Mouse (Mus musculus): Measurements from ENCODE around the gene Slc46a1. TPM values are rescaled to one million over a fixed set of nuclear protein-coding genes. Genes with fewer than 3 reads are reported as not detected.
A peak's percentile ranks its signal among the peaks of the same experiment; 100 is the strongest.

The Slc46a1 gene
- polyA plus RNA-seq, 2 experiments, result 14.8 to 19.9 TPM

- Histone ChIP-seq H3K4me3 (replicated peaks; ENCODE audit: low read length) (peak overlapping the region; percentile 47), H3K27me3 (ENCODE audit: control insufficient read depth, insufficient read depth, low read length) (peaks cover 10% of the 10 kb centered on the region), H3K36me3 (ENCODE audit: control insufficient read depth, insufficient read depth, low read length) (no peaks in the 10 kb centered on the region), H3K9me3 (ENCODE audit: control insufficient read depth, low read length) (no peaks in the 10 kb centered on the region), H3K9ac (ENCODE audit: low read depth, low read length, severe bottlenecking) (peak overlapping the region; percentile 45), H3K4me2 (replicated peaks; ENCODE audit: low read depth, low read length, severe bottlenecking) (peak overlapping the region; percentile 97), H3K4me1 (ENCODE audit: control insufficient read depth, insufficient read depth, low read length) (peaks cover 12% of the 10 kb centered on the region; the same call in 1 of the 2 replicates), H3K27ac (replicated peaks; ENCODE audit: low read depth, low read length) (no peak overlapping the region)
- peak; percentile 41 for ATAC-seq (ENCODE audit: low FRiP score, low read depth)
- TF ChIP-seq POLR2A (IDR thresholded peaks at IDR 0.05; ENCODE audit: borderline replicate concordance, extremely low read depth, insufficient read depth, insufficient read length), result no peak
- DNase-seq (ENCODE audit: low spot score), result no peak
- under 1% methylated on average over 34 of the region's 44 CpGs for WGBS
These were observed 31.6 kb downstream of the Slc46a1 start for GRCm38 (mm10) chr11:78497071-78497541.

GRCm38 (mm10) chr11:78497544-78498522 is 32.3 kb downstream of the Slc46a1 start, which contains the start of gene Sarm1:
Gene Sarm1 (minus strand): TSS chr11:78497754.
- H3K9ac ChIP-seq (ENCODE audit: low read depth, low read length, severe bottlenecking), result peak within 1 kb of the TSS; percentile 45
- H3K27me3 ChIP-seq (ENCODE audit: control insufficient read depth, insufficient read depth, low read length), result peaks cover 10% of the 10 kb centered on the region
- H3K36me3 ChIP-seq (ENCODE audit: control insufficient read depth, insufficient read depth, low read length), result no peaks in the 10 kb centered on the region
- H3K9me3 ChIP-seq (ENCODE audit: control insufficient read depth, low read length), result no peaks in the 10 kb centered on the region
- H3K4me3 ChIP-seq (replicated peaks; ENCODE audit: low read length), result peak within 1 kb of the TSS; percentile 47
- H3K4me2 ChIP-seq (replicated peaks; ENCODE audit: low read depth, low read length, severe bottlenecking), result peak within 1 kb of the TSS; percentile 97
- WGBS, result 3% methylated on average over 29 of the region's 36 CpGs
- H3K27ac ChIP-seq (replicated peaks; ENCODE audit: low read depth, low read length), result no peak within 1 kb of the TSS
- 0 out of 2 replicates have a peak, but pooled peaks have one; percentile 37 for TF ChIP-seq POLR2A (IDR thresholded peaks at IDR 0.05; ENCODE audit: borderline replicate concordance, extremely low read depth, insufficient read depth, insufficient read length)
- DNase-seq (ENCODE audit: low spot score) (peak; percentile 94), ATAC-seq (ENCODE audit: low FRiP score, low read depth) (peak; percentile 94)
- peaks cover 12% of the 10 kb centered on the region; the same call in 1 of the 2 replicates for H3K4me1 ChIP-seq (ENCODE audit: control insufficient read depth, insufficient read depth, low read length)

GRCm38 (mm10) chr11:78499004-78499403 is 33.5 kb downstream of the Slc46a1 start, which contains the start of gene Vtn:
Gene Vtn (plus strand): TSS chr11:78499091.
- H3K4me2 ChIP-seq (replicated peaks; ENCODE audit: low read depth, low read length, severe bottlenecking), result peak within 1 kb of the TSS; percentile 97
- no peak for TF ChIP-seq POLR2A (IDR thresholded peaks at IDR 0.05; ENCODE audit: borderline replicate concordance, extremely low read depth, insufficient read depth, insufficient read length)
- ATAC-seq (ENCODE audit: low FRiP score, low read depth) (no peak), DNase-seq (ENCODE audit: low spot score) (no peak)
- H3K4me3 ChIP-seq (replicated peaks; ENCODE audit: low read length), result peak within 1 kb of the TSS; percentile 47
- H3K9ac ChIP-seq (ENCODE audit: low read depth, low read length, severe bottlenecking), result peak within 1 kb of the TSS; percentile 36; the same call in 1 of the 2 replicates
- H3K4me1 ChIP-seq (ENCODE audit: control insufficient read depth, insufficient read depth, low read length), result peaks cover 12% of the 10 kb centered on the region; the same call in 1 of the 2 replicates
- WGBS, result 60% methylated on average over 7 of the region's 7 CpGs
- H3K27me3 ChIP-seq (ENCODE audit: control insufficient read depth, insufficient read depth, low read length), result peaks cover 10% of the 10 kb centered on the region
- no peaks in the 10 kb centered on the region for H3K36me3 ChIP-seq (ENCODE audit: control insufficient read depth, insufficient read depth, low read length)
- H3K9me3 ChIP-seq (ENCODE audit: control insufficient read depth, low read length), result no peaks in the 10 kb centered on the region
- H3K27ac ChIP-seq (replicated peaks; ENCODE audit: low read depth, low read length), result no peak within 1 kb of the TSS

- H3K27me3 ChIP-seq (ENCODE audit: control insufficient read depth, insufficient read depth, low read length), result peaks cover 10% of the 10 kb centered on the region
These were observed 34.0 kb downstream of the Slc46a1 start for GRCm38 (mm10) chr11:78499543-78499942.

GRCm38 (mm10) chr11:78500623-78501202 is 35.2 kb downstream of the Slc46a1 start:
- Histone ChIP-seq H3K4me2 (replicated peaks; ENCODE audit: low read depth, low read length, severe bottlenecking) (no peak overlapping the region), H3K36me3 (ENCODE audit: control insufficient read depth, insufficient read depth, low read length) (peaks cover 3% of the 10 kb centered on the region; the same call in 1 of the 2 replicates), H3K4me1 (ENCODE audit: control insufficient read depth, insufficient read depth, low read length) (peaks cover 12% of the 10 kb centered on the region; the same call in 1 of the 2 replicates), H3K9ac (ENCODE audit: low read depth, low read length, severe bottlenecking) (no peak overlapping the region), H3K4me3 (replicated peaks; ENCODE audit: low read length) (no peak overlapping the region), H3K27me3 (ENCODE audit: control insufficient read depth, insufficient read depth, low read length) (peaks cover 9% of the 10 kb centered on the region), H3K27ac (replicated peaks; ENCODE audit: low read depth, low read length) (no peak overlapping the region), H3K9me3 (ENCODE audit: control insufficient read depth, low read length) (no peaks in the 10 kb centered on the region)
- no peak for TF ChIP-seq POLR2A (IDR thresholded peaks at IDR 0.05; ENCODE audit: borderline replicate concordance, extremely low read depth, insufficient read depth, insufficient read length)
- no peak for ATAC-seq (ENCODE audit: low FRiP score, low read depth)
- no peak for DNase-seq (ENCODE audit: low spot score)
- WGBS, result 80% methylated on average over 9 of the region's 9 CpGs

More at GRCm38 (mm10) chr11:78499543-78499942, 34.0 kb downstream of the Slc46a1 start:
- no peak for TF ChIP-seq POLR2A (IDR thresholded peaks at IDR 0.05; ENCODE audit: borderline replicate concordance, extremely low read depth, insufficient read depth, insufficient read length)
- Histone ChIP-seq H3K27ac (replicated peaks; ENCODE audit: low read depth, low read length) (no peak overlapping the region), H3K9ac (ENCODE audit: low read depth, low read length, severe bottlenecking) (no peak overlapping the region), H3K4me1 (ENCODE audit: control insufficient read depth, insufficient read depth, low read length) (peaks cover 12% of the 10 kb centered on the region; the same call in 1 of the 2 replicates), H3K9me3 (ENCODE audit: control insufficient read depth, low read length) (no peaks in the 10 kb centered on the region), H3K4me3 (replicated peaks; ENCODE audit: low read length) (no peak overlapping the region), H3K36me3 (ENCODE audit: control insufficient read depth, insufficient read depth, low read length) (no peaks in the 10 kb centered on the region), H3K4me2 (replicated peaks; ENCODE audit: low read depth, low read length, severe bottlenecking) (no peak overlapping the region)
- 47% methylated on average over 16 of the region's 16 CpGs for WGBS
- no peak for ATAC-seq (ENCODE audit: low FRiP score, low read depth)
- no peak for DNase-seq (ENCODE audit: low spot score)
